Mouse (Mus musculus) heart, adult 2 months (tissue): Measurements from ENCODE around the gene Acadl.

Source experiments
- CTCF ChIP-seq: fragments of 200-600 bp; IDR thresholded peaks from 2 replicates; pipeline ENCODE4 v1.8.1; 2022; ENCODE audit warnings: antibody characterized with exemption, mild to moderate bottlenecking, moderate library complexity
- EP300 ChIP-seq: fragments of 200-500 bp; IDR thresholded peaks from 2 replicates; pipeline ENCODE4 v1.6.1; 2011; ENCODE audit warnings: low read depth, low read length, control low read depth; ENCODE audit not compliant: insufficient read depth
- POLR2A ChIP-seq: fragments of 200-500 bp; IDR thresholded peaks from 2 replicates; pipeline ENCODE4 v1.6.1; 2011; ENCODE audit warnings: mild to moderate bottlenecking, low read depth, low read length, control low read depth; ENCODE audit not compliant: insufficient read depth

DNA sequence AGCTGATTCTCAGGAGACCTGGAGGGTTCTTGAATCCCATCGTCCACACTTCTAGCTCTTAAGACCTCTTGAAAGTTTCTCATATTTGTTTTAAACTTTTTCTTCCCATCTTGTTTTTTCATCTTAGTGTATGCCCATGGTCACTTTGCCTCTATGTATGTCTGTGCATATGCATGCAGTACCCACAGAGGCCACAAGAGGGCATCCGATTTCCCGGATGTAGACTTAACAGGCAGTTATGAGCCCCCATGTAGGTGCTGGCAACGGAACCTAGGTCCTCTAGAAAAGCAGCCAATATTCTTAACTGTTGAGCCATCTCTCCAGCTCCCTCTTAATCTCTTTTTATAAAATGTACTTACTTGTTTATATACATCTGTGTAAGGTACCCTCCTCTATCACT lies 15.6 kb downstream of the Acadl start:
- TF ChIP-seq POLR2A (no peak), CTCF (peak; percentile 77), EP300 (no peak)
